Comparison of ENCODE assay signal across 8 mouse cellular contexts in genomic region chr1:80722647-80723046, GRCm38 (mm10). TPM values are rescaled to one million over a fixed set of nuclear protein-coding genes. Genes with fewer than 3 reads are reported as not detected.
DNase-seq lines count a peak whose midpoint lies in the region; ATAC-seq and TF ChIP-seq lines count a peak whose summit lies in the region.

No protein-coding gene starts in this region.

- H3K4me3 ChIP-seq in layer of hippocampus, adult 2 months, result no peak overlapping the region

- peak; percentile 48 to 60 for DNase-seq in cerebellum, postnatal 14 days
- no peak for DNase-seq in cerebellum, adult 11 months
- DNase-seq in urinary bladder, postnatal 25 days (ENCODE audit: low spot score), result peak; percentile 27
- no peak for DNase-seq in urinary bladder, adult 2 months (ENCODE audit: low spot score)
- DNase-seq in frontal cortex, postnatal 25 days (ENCODE audit: low spot score in 2 of 2), result peak; percentile 8 to 31
- peak; percentile 34 to 44 for DNase-seq in layer of hippocampus, adult 2 months (ENCODE audit: low spot score in 2 of 2)
- peak; percentile 36 to 46 for DNase-seq in thymus, adult 18-20 months

- peak; percentile 84 for TF ChIP-seq CTCF in layer of hippocampus, adult 2 months (conservative IDR thresholded peaks at IDR 0.05)

- peak; percentile 68; the same call in 1 of the 2 replicates for ATAC-seq in monocyte, adult 5-6 weeks (replicated peaks; ENCODE audit: insufficient number of reproducible peaks, low FRiP score, low TSS enrichment, poor library complexity, severe bottlenecking)

- peak overlapping the region; percentile 21; the same call in 1 of the 2 replicates for H3K27ac ChIP-seq in layer of hippocampus, adult 2 months

RNA-seq across cellular contexts. Expression of gene Dock10, which starts 35.7 kb away (rescaled TPM):
- polyA plus RNA-seq in urinary bladder, adult 2 months (2012; rRNA removed), result 15.2 and 16.0 TPM in 2 replicates
- 100 to 1,000 TPM in 1 of 2 experiments, 10 to 100 TPM in 1; 98.7 to 103 TPM for total RNA-seq in layer of hippocampus, adult 2 months (2021)
- total RNA-seq in monocyte, adult 5-6 weeks (2017), result 171 to 265 TPM (median 188 TPM) in 3 replicates

Comparison
In these comparisons a context has a peak if more than half of its experiments do, and no peak if none do; other contexts are left out.
1. DNase-seq: peak in cerebellum, postnatal 14 days (2 of 2), urinary bladder, postnatal 25 days (single experiment), frontal cortex, postnatal 25 days (2 of 2), layer of hippocampus, adult 2 months (2 of 2) and thymus, adult 18-20 months (2 of 2); none in cerebellum, adult 11 months (single experiment) and urinary bladder, adult 2 months (single experiment).